Mouse (Mus musculus) megakaryocyte progenitor cell, adult 5-6 weeks (primary cell): Measurements from ENCODE around the gene Psmd3. TPM values are rescaled to one million over a fixed set of nuclear protein-coding genes. Genes with fewer than 3 reads are reported as not detected.
A peak's percentile ranks its signal among the peaks of the same experiment; 100 is the strongest.

ENCODE experiments used
- ATAC-seq: replicated peaks from 2 replicates; pipeline ENCODE4 v1.8.0; 2016; ENCODE audit warnings: mild to moderate bottlenecking, moderate TSS enrichment, inconsistent platforms; ENCODE audit not compliant: poor library complexity
- total RNA-seq, 2 experiments: library from RNA; stranded (forward) in 1 of 2; stranded (reverse) in 1 of 2; fragments of 157-497, 149-512 nt in 1 of 2; fragments of 200-1000 nt in 1 of 2; gene quantifications; 2 replicates each; pipeline versions ENCODE4 v1.2.3 to v1.2.4; 2015 to 2017

The Psmd3 gene
- total RNA-seq, 2 experiments from 2014 or later = 38.6 to 71.9 TPM

DNA sequence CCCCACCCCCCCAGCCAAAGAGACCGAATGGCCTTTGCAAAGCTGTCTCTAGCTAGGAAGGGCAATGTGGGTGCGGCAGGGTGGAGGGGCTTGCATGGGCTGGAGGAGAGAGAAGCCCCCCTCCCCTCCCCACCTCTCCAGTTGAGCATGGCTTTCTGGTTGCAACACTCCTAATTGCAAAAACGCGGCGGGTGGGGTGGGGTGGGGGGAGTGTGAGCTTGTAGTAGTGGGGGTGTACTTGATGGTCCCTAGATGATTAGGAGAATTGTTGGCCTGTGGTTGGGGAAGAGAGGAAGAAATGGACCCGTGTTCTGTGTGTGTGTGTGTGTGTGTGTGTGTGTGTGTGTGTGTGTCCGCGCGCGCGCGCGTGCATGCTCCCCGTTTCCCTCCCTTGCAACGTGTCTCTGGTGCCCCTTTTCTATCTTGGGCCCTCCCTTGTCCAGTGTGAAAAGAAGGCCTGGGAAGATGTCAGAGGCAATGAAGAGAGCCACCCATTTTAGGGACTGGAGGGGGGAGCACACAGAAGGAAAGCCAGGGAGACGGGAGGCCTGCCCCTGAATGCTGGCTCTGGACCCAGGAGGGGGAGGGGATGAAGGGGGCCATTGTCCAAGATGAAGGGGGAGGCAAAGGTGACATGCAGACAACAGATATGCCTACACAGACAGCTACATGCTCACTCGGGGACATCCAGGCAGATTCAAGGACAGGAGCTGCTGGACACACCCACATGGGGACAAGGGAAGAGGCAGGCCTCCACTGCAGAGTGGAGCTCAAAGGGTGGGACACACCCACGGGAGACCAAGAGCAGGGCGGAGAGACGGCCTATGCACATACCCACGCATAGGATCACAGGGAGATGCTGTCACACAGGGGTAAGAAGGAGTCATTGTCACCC lies 60.3 kb downstream of the Psmd3 start:
- 0 out of 2 replicates have a peak, but pooled peaks have one; percentile 5 for ATAC-seq

- no peak for ATAC-seq
These were observed 61.4 kb downstream of the Psmd3 start for GRCm38 (mm10) chr11:98743655-98744345.

DNA sequence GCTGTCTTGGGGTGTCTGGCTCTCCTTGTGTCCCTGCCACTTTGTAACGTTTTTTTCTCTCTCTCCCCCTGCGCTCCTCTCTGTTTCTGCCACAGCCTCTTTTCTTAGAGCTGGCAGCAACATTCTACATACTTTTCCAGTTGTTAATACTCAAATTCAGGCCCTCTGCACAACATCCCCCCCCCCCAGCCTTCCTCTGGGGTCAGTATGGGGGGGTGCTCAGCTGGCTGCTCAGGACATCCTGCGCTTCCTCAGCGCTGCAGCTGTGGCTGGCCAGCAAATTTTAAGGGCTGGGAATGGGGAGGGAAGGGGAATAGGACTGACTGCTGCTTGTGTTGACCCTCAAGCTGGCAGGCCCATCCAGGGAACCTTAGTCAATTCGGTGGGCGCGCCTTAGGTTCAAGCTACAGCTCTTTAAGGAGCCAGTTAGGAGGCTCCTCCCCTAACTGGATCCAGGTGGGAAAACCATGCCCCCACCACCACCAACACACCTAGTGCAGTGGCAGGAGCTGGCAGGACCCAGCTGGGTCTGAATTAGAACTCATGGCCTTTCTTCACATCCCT lies 62.2 kb downstream of the Psmd3 start:
- ATAC-seq = no peak

Other genes with a start within 250 kb of the Psmd3 start
- 42.0 and 43.2 TPM in 2 replicates for gene Mien1, start 243.6 kb upstream of the Psmd3 start, total RNA-seq (2015)
- gene Mien1, start 243.6 kb upstream of the Psmd3 start, total RNA-seq (2017) = 24.8 and 31.5 TPM in 2 replicates
- gene Grb7, start 236.2 kb upstream of the Psmd3 start, total RNA-seq (2015) = not detected in 2 replicates
- gene Grb7, start 236.2 kb upstream of the Psmd3 start, total RNA-seq (2017) = not detected in 2 replicates
- gene Ikzf3, start 136.5 kb upstream of the Psmd3 start, total RNA-seq (2015) = 1.2 TPM in 2 replicates
- 0.17 and 0.44 TPM in 2 replicates for gene Ikzf3, start 136.5 kb upstream of the Psmd3 start, total RNA-seq (2017)
- 0.17 TPM in 1 of 2 replicates, not detected in the other for gene Zpbp2, start 131.5 kb upstream of the Psmd3 start, total RNA-seq (2015)
- 0.10 TPM in 1 of 2 replicates, not detected in the other for gene Zpbp2, start 131.5 kb upstream of the Psmd3 start, total RNA-seq (2017)
- gene Ormdl3, start 95.2 kb upstream of the Psmd3 start, total RNA-seq (2015) = 5.5 and 7.7 TPM in 2 replicates
- 7.2 and 10.6 TPM in 2 replicates for gene Ormdl3, start 95.2 kb upstream of the Psmd3 start, total RNA-seq (2017)
- gene Lrrc3c, start 84.3 kb upstream of the Psmd3 start, total RNA-seq (2015) = not detected in 2 replicates
- gene Lrrc3c, start 84.3 kb upstream of the Psmd3 start, total RNA-seq (2017) = not detected in 2 replicates
- 9.7 and 12.5 TPM in 2 replicates for gene Gm12355, start 56.9 kb upstream of the Psmd3 start, total RNA-seq (2015)
- gene Gm12355, start 56.9 kb upstream of the Psmd3 start, total RNA-seq (2017) = 3.2 and 5.2 TPM in 2 replicates
- not detected in 2 replicates for gene Gsdma3, start 56.2 kb upstream of the Psmd3 start, total RNA-seq (2015)
- not detected in 2 replicates for gene Gsdma3, start 56.2 kb upstream of the Psmd3 start, total RNA-seq (2017)
- gene Gsdma2, start 35.8 kb upstream of the Psmd3 start, total RNA-seq (2015) = not detected in 2 replicates
- not detected in 2 replicates for gene Gsdma2, start 35.8 kb upstream of the Psmd3 start, total RNA-seq (2017)
- not detected in 2 replicates for gene Gsdma, start 18.2 kb upstream of the Psmd3 start, total RNA-seq (2015)
- not detected in 2 replicates for gene Gsdma, start 18.2 kb upstream of the Psmd3 start, total RNA-seq (2017)
- gene Csf3, start 18.7 kb downstream of the Psmd3 start, total RNA-seq (2015) = not detected in 2 replicates
- gene Csf3, start 18.7 kb downstream of the Psmd3 start, total RNA-seq (2017) = not detected in 2 replicates
- 28.7 and 30.9 TPM in 2 replicates for gene Med24, start 46.9 kb downstream of the Psmd3 start, total RNA-seq (2015)
- gene Med24, start 46.9 kb downstream of the Psmd3 start, total RNA-seq (2017) = 36.2 and 46.3 TPM in 2 replicates
- 34.2 and 34.6 TPM in 2 replicates for gene Thra, start 58.1 kb downstream of the Psmd3 start, total RNA-seq (2015)
- 21.8 and 25.3 TPM in 2 replicates for gene Thra, start 58.1 kb downstream of the Psmd3 start, total RNA-seq (2017)
- 3.3 and 3.5 TPM in 2 replicates for gene Nr1d1, start 92.8 kb downstream of the Psmd3 start, total RNA-seq (2015)
- 0.47 and 0.87 TPM in 2 replicates for gene Nr1d1, start 92.8 kb downstream of the Psmd3 start, total RNA-seq (2017)
- gene Msl1, start 113.0 kb downstream of the Psmd3 start, total RNA-seq (2015) = 60.8 and 62.0 TPM in 2 replicates
- gene Msl1, start 113.0 kb downstream of the Psmd3 start, total RNA-seq (2017) = 76.3 and 99.9 TPM in 2 replicates
- gene Casc3, start 122.4 kb downstream of the Psmd3 start, total RNA-seq (2015) = 38.3 and 39.0 TPM in 2 replicates
- gene Casc3, start 122.4 kb downstream of the Psmd3 start, total RNA-seq (2017) = 18.3 and 31.7 TPM in 2 replicates
- 0.24 and 1.8 TPM in 2 replicates for gene Rapgefl1, start 154.2 kb downstream of the Psmd3 start, total RNA-seq (2015)
- gene Rapgefl1, start 154.2 kb downstream of the Psmd3 start, total RNA-seq (2017) = not detected in 2 replicates
- gene Wipf2, start 181.1 kb downstream of the Psmd3 start, total RNA-seq (2015) = 15.0 and 17.1 TPM in 2 replicates
- 3.0 and 3.6 TPM in 2 replicates for gene Wipf2, start 181.1 kb downstream of the Psmd3 start, total RNA-seq (2017)
- gene Cdc6, start 225.2 kb downstream of the Psmd3 start, total RNA-seq (2015) = 42.6 and 56.1 TPM in 2 replicates
- gene Cdc6, start 225.2 kb downstream of the Psmd3 start, total RNA-seq (2017) = 40.7 and 44.1 TPM in 2 replicates
- 4.4 and 5.9 TPM in 2 replicates for gene Rara, start 245.3 kb downstream of the Psmd3 start, total RNA-seq (2015)
- 1.6 and 2.2 TPM in 2 replicates for gene Rara, start 245.3 kb downstream of the Psmd3 start, total RNA-seq (2017)